24 mouse cellular contexts compared by ENCODE assay signal in the genomic region with DNA sequence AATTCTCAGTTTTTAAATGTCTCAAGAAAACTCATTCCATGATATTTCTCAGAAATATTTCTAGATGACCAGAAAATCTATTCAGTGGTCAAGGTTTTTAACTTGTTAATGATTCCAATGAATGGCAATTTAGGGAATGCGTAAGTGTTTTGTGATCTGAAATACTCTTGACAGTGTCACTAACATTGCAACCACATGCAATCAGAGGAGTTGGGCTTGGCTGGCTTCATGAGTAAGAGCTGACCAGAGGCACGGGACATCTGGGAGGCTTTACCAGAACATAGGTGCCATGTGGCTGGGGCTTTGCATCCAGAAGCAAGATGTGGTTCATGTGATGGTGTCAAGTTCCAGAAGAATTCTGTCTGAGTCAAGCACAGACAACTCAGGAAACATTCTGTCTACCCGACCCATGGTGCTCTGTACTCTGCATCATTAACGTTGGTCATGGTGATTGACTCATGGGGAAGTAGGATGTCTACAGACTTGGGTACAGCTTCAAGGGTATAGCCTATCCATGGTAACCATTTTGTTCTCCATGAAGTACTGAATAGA.
A peak's percentile ranks its signal among the peaks of the same experiment; 100 is the strongest.
DNase-seq lines count a peak whose midpoint lies in the region; ATAC-seq and TF ChIP-seq lines count a peak whose summit lies in the region.
"Had no signal": no experiment of that assay in that cellular context is flagged by ENCODE, and none has a peak within 500 bp of the region (broad histone marks: within the 10 kb centered on the region; RNA-seq: fewer than 3 reads in every experiment).

No protein-coding gene starts in this region.

- no peak overlapping the region for H3K9ac ChIP-seq in midbrain, embryonic 11.5 days (ENCODE audit: low read length)
- H3K9ac ChIP-seq in midbrain, embryonic 16.5 days (ENCODE audit: low read depth, low read length) = no peak overlapping the region
- H3K9ac ChIP-seq: embryonic facial prominence, embryonic 12.5 days; forebrain, embryonic 13.5 days; forebrain, embryonic 15.5 days; forebrain, postnatal 0 days had no signal

- H3K4me1 ChIP-seq in midbrain, embryonic 11.5 days (ENCODE audit: control insufficient read depth, insufficient read depth, low read length) = no peaks in the 10 kb centered on the region
- no peaks in the 10 kb centered on the region for H3K4me1 ChIP-seq in midbrain, embryonic 16.5 days (ENCODE audit: control insufficient read depth, insufficient read depth, low read length)
- H3K4me1 ChIP-seq: embryonic facial prominence, embryonic 10.5 days; embryonic facial prominence, embryonic 12.5 days; forebrain, embryonic 13.5 days; forebrain, embryonic 15.5 days had no signal

- in situ Hi-C loops in Patski (cut with MboI; ENCODE audit: low pct_unique_long_range_greater_than_20kb) = no loop called here

- H3K9me3 ChIP-seq in midbrain, embryonic 11.5 days (ENCODE audit: control insufficient read depth, low read length) = no peaks in the 10 kb centered on the region
- no peaks in the 10 kb centered on the region for H3K9me3 ChIP-seq in midbrain, embryonic 16.5 days (replicated peaks; ENCODE audit: control insufficient read depth, low read length, poor library complexity, severe bottlenecking)
- H3K9me3 ChIP-seq: embryonic facial prominence, embryonic 10.5 days; embryonic facial prominence, embryonic 12.5 days; forebrain, embryonic 13.5 days; forebrain, embryonic 15.5 days; G1E had no signal

- no peaks in the 10 kb centered on the region for H3K36me3 ChIP-seq in midbrain, embryonic 11.5 days (ENCODE audit: control insufficient read depth, insufficient read depth, low read length)
- H3K36me3 ChIP-seq in midbrain, embryonic 16.5 days (ENCODE audit: control insufficient read depth, insufficient read depth, low read length) = no peaks in the 10 kb centered on the region
- H3K36me3 ChIP-seq in C2C12 (ENCODE audit: control insufficient read depth, insufficient read depth) = no peaks in the 10 kb centered on the region
- H3K36me3 ChIP-seq: embryonic facial prominence, embryonic 10.5 days; embryonic facial prominence, embryonic 12.5 days; forebrain, embryonic 15.5 days; G1E had no signal

- peaks cover 8% of the 10 kb centered on the region for H3K79me2 ChIP-seq in C2C12 (ENCODE audit: control insufficient read depth, insufficient read depth)

- H3K4me3 ChIP-seq in midbrain, embryonic 11.5 days (ENCODE audit: low read depth, low read length) = no peak overlapping the region
- H3K4me3 ChIP-seq in midbrain, embryonic 16.5 days (ENCODE audit: low read depth, low read length) = no peak overlapping the region
- H3K4me3 ChIP-seq in C2C12 (ENCODE audit: insufficient read depth, poor library complexity, severe bottlenecking) = no peak overlapping the region
- H3K4me3 ChIP-seq: embryonic facial prominence, embryonic 10.5 days; embryonic facial prominence, embryonic 12.5 days; forebrain, embryonic 13.5 days; forebrain, embryonic 15.5 days had no signal

- CTCF ChIA-PET in Patski (lab: Charles Lee) = interaction anchor here (1.1 to 1.6 kb wide), 4 partner anchors 13 to 112 kb away, joined by 3 to 4 read pairs (median 3); no protein-coding TSS in a partner anchor

- peaks cover 2% of the 10 kb centered on the region for H3K79me3 ChIP-seq in C2C12 (ENCODE audit: low read depth)

- DNase-seq in midbrain, embryonic 11.5 days (ENCODE audit: low spot score, missing footprints) = peak; percentile 65
- no peak for DNase-seq in Patski (ENCODE audit: low read depth, low spot score)
- DNase-seq in adrenal gland, adult 18-20 months (ENCODE audit: low spot score in 2 of 2) = no peak
- DNase-seq in urinary bladder, postnatal 25 days (ENCODE audit: low spot score) = no peak
- DNase-seq in adrenal gland, postnatal 4 days (ENCODE audit: low spot score in 2 of 2) = no peak
- DNase-seq: adrenal gland, adult 2 months; adrenal gland, postnatal 10 days; adrenal gland, postnatal 25 days; B cell, adult 2 months; cerebellum, adult 11-12 months; cerebellum, adult 2 months; cerebellum, adult 9-10 months; cerebellum, postnatal 10 days; cerebellum, postnatal 25 days; forebrain, postnatal 0 days had no signal

- no peak overlapping the region for H3ac ChIP-seq in C2C12 (ENCODE audit: control insufficient read depth, insufficient read length, low read depth)

- no peak overlapping the region for H3K27ac ChIP-seq in midbrain, embryonic 11.5 days (ENCODE audit: low read depth, low read length)
- no peak overlapping the region for H3K27ac ChIP-seq in midbrain, embryonic 16.5 days (ENCODE audit: low read length)
- H3K27ac ChIP-seq: embryonic facial prominence, embryonic 10.5 days; embryonic facial prominence, embryonic 12.5 days; forebrain, embryonic 13.5 days; forebrain, embryonic 15.5 days had no signal

- WGBS in midbrain, embryonic 11.5 days = 93% methylated on average over 4 of the region's 4 CpGs
- WGBS in midbrain, embryonic 16.5 days = 93% methylated on average over 4 of the region's 4 CpGs

- H3K4me2 ChIP-seq in midbrain, embryonic 11.5 days = no peak overlapping the region
- no peak overlapping the region for H3K4me2 ChIP-seq in midbrain, embryonic 16.5 days (ENCODE audit: low read length)
- H3K4me2 ChIP-seq: embryonic facial prominence, embryonic 12.5 days; forebrain, embryonic 13.5 days; forebrain, embryonic 15.5 days had no signal

- POLR2A ChIA-PET in Patski (lab: Charles Lee) = no interaction called here

- no peaks in the 10 kb centered on the region for H3K27me3 ChIP-seq in midbrain, embryonic 11.5 days (ENCODE audit: control insufficient read depth, insufficient read depth, low read length)
- H3K27me3 ChIP-seq in midbrain, embryonic 16.5 days (ENCODE audit: control insufficient read depth, insufficient read depth, low read depth, low read length) = no peaks in the 10 kb centered on the region
- no peaks in the 10 kb centered on the region for H3K27me3 ChIP-seq in C2C12 (ENCODE audit: control insufficient read depth, insufficient read depth, insufficient read length)
- no peaks in the 10 kb centered on the region for H3K27me3 ChIP-seq in Patski
- H3K27me3 ChIP-seq: CH12.LX; embryonic facial prominence, embryonic 12.5 days; forebrain, embryonic 13.5 days; forebrain, embryonic 15.5 days had no signal

- TF ChIP-seq CTCF in C2C12 (IDR thresholded peaks at IDR 0.05; ENCODE audit: control insufficient read depth, insufficient read depth, insufficient read length) = no peak
- no peak for TF ChIP-seq CTCF in Patski (IDR thresholded peaks at IDR 0.05)

- no peak for ATAC-seq in midbrain, embryonic 11.5 days (ENCODE audit: low FRiP score)
- no peak for ATAC-seq in midbrain, embryonic 16.5 days
- ATAC-seq in Patski = peak; percentile 24
- ATAC-seq: activated CD4-positive, CD25-positive, alpha-beta regulatory T cell, adult 4 months; forebrain, embryonic 13.5 days; forebrain, embryonic 15.5 days; forebrain, postnatal 0 days had no signal

TF ChIP-seq in C2C12, 6 proteins besides CTCF, POLR2A, EP300 and RAD21:
- TF ChIP-seq FOSL1 (IDR thresholded peaks at IDR 0.05; ENCODE audit: insufficient read depth, low read length, poor library complexity, severe bottlenecking) = no peak
- TF ChIP-seq CEBPB (IDR thresholded peaks at IDR 0.05; ENCODE audit: low read depth) = peak; percentile 21
- TF ChIP-seq MYOD1 (IDR thresholded peaks at IDR 0.05; ENCODE audit: control insufficient read depth, insufficient read length, low read depth) = no peak
- peak; percentile 76 for TF ChIP-seq MAX (IDR thresholded peaks at IDR 0.05)
- no peak for TF ChIP-seq MYOG (IDR thresholded peaks at IDR 0.05; ENCODE audit: control insufficient read depth, extremely low read depth, insufficient read length)
- peak; percentile 25 for TF ChIP-seq USF1 (IDR thresholded peaks at IDR 0.05; ENCODE audit: low read depth)
